Mouse (Mus musculus) macrophage (primary cell): ENCODE measurements around the gene Sec23a. TPM values are rescaled to one million over a fixed set of nuclear protein-coding genes. Genes with fewer than 3 reads are reported as not detected.

Experiments
- H3K27ac ChIP-seq: fragments of 350-480 bp; formaldehyde crosslinking; 2 replicates; pipeline ENCODE4 v1.9.0; 2021
- H3K36me3 ChIP-seq: fragments of 350-480 bp; formaldehyde crosslinking; 2 replicates; pipeline ENCODE4 v1.9.0; 2021; ENCODE audit errors: inconsistent target
- H3K4me3 ChIP-seq: fragments of 350-480 bp; formaldehyde crosslinking; 2 replicates; pipeline ENCODE4 v1.9.0; 2021; ENCODE audit errors: inconsistent target
- H3K79me2 ChIP-seq: fragments of 350-480 bp; formaldehyde crosslinking; 2 replicates; pipeline ENCODE4 v1.9.0; 2021; ENCODE audit errors: inconsistent target
- WGBS: methylation state at CpG from one replicate; pipeline ENCODE4 v1.1.7; 2026; ENCODE audit warnings: inconsistent platforms; ENCODE audit not compliant: missing documents; 5-methylcytosine and 5-hydroxymethylcytosine counted together
- polyA plus RNA-seq: library from polyadenylated mRNA; stranded (reverse); fragments of 250-400 nt; gene quantifications from 3 replicates; pipeline ENCODE4 v1.2.4, GENCODE M21; 2018; ENCODE audit warnings: inconsistent platforms

The Sec23a gene
- polyA plus RNA-seq, 1 experiment from 2014 or later = 12.6 TPM

- H3K79me2 ChIP-seq = no peaks in the 10 kb centered on the region
- no peak overlapping the region for H3K4me3 ChIP-seq
- 24% methylated on average over 4 of the region's 4 CpGs for WGBS
- H3K27ac ChIP-seq = no peak overlapping the region
- no peaks in the 10 kb centered on the region for H3K36me3 ChIP-seq
These were observed 64.6 kb downstream of the Sec23a start for GRCm38 (mm10) chr12:58947231-58947630.

- Histone ChIP-seq H3K27ac (no peak overlapping the region), H3K79me2 (no peaks in the 10 kb centered on the region), H3K4me3 (no peak overlapping the region), H3K36me3 (no peaks in the 10 kb centered on the region)
- 84% methylated on average over 4 of the region's 4 CpGs for WGBS
These were observed 69.3 kb downstream of the Sec23a start for GRCm38 (mm10) chr12:58942544-58942943.

GRCm38 (mm10) chr12:58934580-58934979 is 77.2 kb downstream of the Sec23a start:
- Histone ChIP-seq H3K4me3 (no peak overlapping the region), H3K27ac (no peak overlapping the region)
- WGBS = 73% methylated on average over 4 of the region's 4 CpGs

GRCm38 (mm10) chr12:58924996-58925395 is 86.8 kb downstream of the Sec23a start:
- H3K36me3 ChIP-seq = no peaks in the 10 kb centered on the region
- H3K79me2 ChIP-seq = no peaks in the 10 kb centered on the region
- no peak overlapping the region for H3K4me3 ChIP-seq
- no peak overlapping the region for H3K27ac ChIP-seq
- 82% methylated on average over 11 of the region's 15 CpGs for WGBS

More at GRCm38 (mm10) chr12:58934580-58934979, 77.2 kb downstream of the Sec23a start:
- Histone ChIP-seq H3K36me3 (no peaks in the 10 kb centered on the region), H3K79me2 (no peaks in the 10 kb centered on the region)

GRCm38 (mm10) chr12:58924025-58924424 is 87.8 kb downstream of the Sec23a start:
- Histone ChIP-seq H3K4me3 (no peak overlapping the region), H3K36me3 (no peaks in the 10 kb centered on the region), H3K27ac (no peak overlapping the region), H3K79me2 (no peaks in the 10 kb centered on the region)
- 83% methylated on average over 3 of the region's 3 CpGs for WGBS

GRCm38 (mm10) chr12:58920775-58921174 is 91.0 kb downstream of the Sec23a start:
- Histone ChIP-seq H3K4me3 (no peak overlapping the region), H3K79me2 (no peaks in the 10 kb centered on the region), H3K27ac (no peak overlapping the region), H3K36me3 (no peaks in the 10 kb centered on the region)
- WGBS = 8% methylated on average over 6 of the region's 6 CpGs

GRCm38 (mm10) chr12:58919516-58919915 is 92.3 kb downstream of the Sec23a start:
- Histone ChIP-seq H3K4me3 (no peak overlapping the region), H3K27ac (no peak overlapping the region), H3K36me3 (no peaks in the 10 kb centered on the region), H3K79me2 (no peaks in the 10 kb centered on the region)
- WGBS = 90% methylated on average over 3 of the region's 3 CpGs

- H3K4me3 ChIP-seq = no peak overlapping the region
- WGBS = 81% methylated on average over 4 of the region's 4 CpGs
- H3K79me2 ChIP-seq = no peaks in the 10 kb centered on the region
- no peaks in the 10 kb centered on the region for H3K36me3 ChIP-seq
- H3K27ac ChIP-seq = no peak overlapping the region
These were observed 102.0 kb downstream of the Sec23a start for GRCm38 (mm10) chr12:58909826-58910225.

Other genes with a start within 250 kb of the Sec23a start
- gene Gemin2, start 1.4 kb upstream of the Sec23a start, polyA plus RNA-seq = 3.3 to 9.5 TPM (median 3.6 TPM) in 3 replicates
- 72.9 to 120 TPM (median 94.4 TPM) in 3 replicates for gene Trappc6b, start 49.5 kb upstream of the Sec23a start, polyA plus RNA-seq
- gene Pnn, start 54.9 kb upstream of the Sec23a start, polyA plus RNA-seq = 40.3 to 59.8 TPM (median 40.4 TPM) in 3 replicates
- 74.3 to 171 TPM (median 100 TPM) in 3 replicates for gene Mia2, start 83.8 kb upstream of the Sec23a start, polyA plus RNA-seq
- 20.6 to 26.1 TPM (median 23.0 TPM) in 3 replicates for gene Fbxo33, start 207.7 kb upstream of the Sec23a start, polyA plus RNA-seq